Mouse (Mus musculus) olfactory bulb, adult 2 months (tissue): Measurements from ENCODE around the gene Slc24a4.

Experiments
- CTCF ChIP-seq: fragments of 200-500 bp; IDR thresholded peaks from 2 replicates; pipeline ENCODE4 v1.5.1; 2012; ENCODE audit warnings: low read depth, mild to moderate bottlenecking, low read length, moderate library complexity; ENCODE audit not compliant: insufficient read depth
- POLR2A ChIP-seq: fragments of 200-500 bp; IDR thresholded peaks from 2 replicates; pipeline ENCODE4 v1.6.1; 2012; ENCODE audit warnings: mild to moderate bottlenecking, low read depth, low read length, moderate library complexity; ENCODE audit not compliant: insufficient read depth

GRCm38 (mm10) chr12:102202901-102203300 is 74.4 kb downstream of the Slc24a4 start:
- TF ChIP-seq POLR2A = no peak
- TF ChIP-seq CTCF = no peak
